ENCODE assay signal across 9 mouse cellular contexts in the genomic region with DNA sequence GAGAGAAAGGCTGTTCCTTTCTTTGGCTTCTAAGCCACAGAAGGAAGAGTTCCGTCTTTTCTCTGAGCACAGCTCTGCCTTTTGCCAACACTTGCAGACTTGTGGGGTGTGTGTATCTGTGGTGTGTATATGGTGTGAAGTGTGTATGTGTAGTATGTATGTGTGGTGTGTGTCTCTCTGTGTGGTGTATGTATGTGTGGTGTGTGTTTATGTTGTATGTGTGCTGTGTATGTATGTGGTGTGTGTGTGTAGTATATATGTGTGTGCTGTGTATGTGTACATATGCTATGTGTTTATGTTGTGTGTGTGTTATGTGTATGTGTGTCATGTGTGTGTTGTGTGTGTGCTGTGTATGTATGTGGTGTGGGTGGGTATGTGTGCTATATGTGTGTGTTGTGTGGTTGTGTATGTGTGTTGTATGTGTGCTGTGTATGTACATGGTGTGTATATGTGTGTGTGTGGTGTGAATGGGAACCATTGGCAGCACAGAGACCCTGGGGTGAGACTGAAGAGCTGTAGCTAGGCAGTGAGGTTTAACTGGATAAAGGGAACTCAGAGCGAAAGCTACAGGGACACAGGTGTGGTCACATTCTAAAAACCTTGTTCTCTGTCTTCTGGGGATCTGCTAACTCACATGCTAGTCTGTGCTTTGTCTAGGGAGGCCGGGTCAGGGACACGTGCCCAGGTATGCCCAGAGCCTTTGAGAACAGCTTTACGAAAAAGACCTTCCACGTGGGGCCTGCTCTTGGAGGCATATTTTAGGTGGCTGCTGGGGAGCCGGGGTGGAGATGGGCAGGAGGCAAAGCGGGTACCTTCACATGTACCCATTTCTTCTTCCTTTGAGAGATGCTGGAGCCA. TPM values are rescaled to one million over a fixed set of nuclear protein-coding genes. Genes with fewer than 3 reads are reported as not detected.
DNase-seq lines count a peak whose midpoint lies in the region; ATAC-seq and TF ChIP-seq lines count a peak whose summit lies in the region.
"Had no signal": no experiment of that assay in that cellular context is flagged by ENCODE, and none has a peak within 500 bp of the region (broad histone marks: within the 10 kb centered on the region; RNA-seq: fewer than 3 reads in every experiment).

No protein-coding gene starts in this region.

- no peak overlapping the region for H3K4me3 ChIP-seq in embryonic facial prominence, embryonic 11.5 days (ENCODE audit: low read depth, low read length)
- H3K4me3 ChIP-seq in embryonic facial prominence, embryonic 10.5 days = no peak overlapping the region
- H3K4me3 ChIP-seq in lung, embryonic 15.5 days = no peak overlapping the region
- H3K4me3 ChIP-seq in hindbrain, embryonic 12.5 days = no peak overlapping the region
- no peak overlapping the region for H3K4me3 ChIP-seq in midbrain, postnatal 0 days (ENCODE audit: low read depth, low read length)

- no peak overlapping the region for H3K9ac ChIP-seq in embryonic facial prominence, embryonic 11.5 days (replicated peaks; ENCODE audit: low read length)
- no peak overlapping the region for H3K9ac ChIP-seq in lung, embryonic 15.5 days
- no peak overlapping the region for H3K9ac ChIP-seq in hindbrain, embryonic 12.5 days
- H3K9ac ChIP-seq in midbrain, postnatal 0 days (replicated peaks; ENCODE audit: low read length, poor library complexity, severe bottlenecking) = no peak overlapping the region

- H3K9me3 ChIP-seq in embryonic facial prominence, embryonic 11.5 days (replicated peaks; ENCODE audit: control insufficient read depth, low read length) = no peaks in the 10 kb centered on the region
- H3K9me3 ChIP-seq in embryonic facial prominence, embryonic 10.5 days = no peaks in the 10 kb centered on the region
- no peaks in the 10 kb centered on the region for H3K9me3 ChIP-seq in lung, embryonic 15.5 days
- H3K9me3 ChIP-seq in hindbrain, embryonic 12.5 days (replicated peaks) = no peaks in the 10 kb centered on the region
- H3K9me3 ChIP-seq in midbrain, postnatal 0 days (ENCODE audit: low read length) = no peaks in the 10 kb centered on the region
- H3K9me3 ChIP-seq: G1E had no signal

- no peak overlapping the region for H3K4me2 ChIP-seq in embryonic facial prominence, embryonic 11.5 days (ENCODE audit: low read depth, low read length)
- H3K4me2 ChIP-seq in lung, embryonic 15.5 days = no peak overlapping the region
- no peak overlapping the region for H3K4me2 ChIP-seq in hindbrain, embryonic 12.5 days (replicated peaks)
- no peak overlapping the region for H3K4me2 ChIP-seq in midbrain, postnatal 0 days (ENCODE audit: low read depth, low read length, poor library complexity, severe bottlenecking)

- intact Hi-C loops in heart, postnatal 25 days (cut with DNase I) = loop anchor here (2.0 to 5.0 kb wide), 2 partner anchors 41 to 160 kb away; a partner anchor contains a TSS

- H3K27ac ChIP-seq in embryonic facial prominence, embryonic 11.5 days (replicated peaks; ENCODE audit: low read depth, low read length) = no peak overlapping the region
- H3K27ac ChIP-seq in embryonic facial prominence, embryonic 10.5 days (replicated peaks) = no peak overlapping the region
- no peak overlapping the region for H3K27ac ChIP-seq in lung, embryonic 15.5 days
- H3K27ac ChIP-seq in hindbrain, embryonic 12.5 days = no peak overlapping the region
- no peak overlapping the region for H3K27ac ChIP-seq in midbrain, postnatal 0 days (ENCODE audit: low read depth, low read length)

- ATAC-seq in embryonic facial prominence, embryonic 11.5 days (replicated peaks; ENCODE audit: insufficient number of reproducible peaks, low FRiP score, low TSS enrichment, low read depth) = 0 out of 2 replicates have a peak, but pooled peaks have one; percentile 53
- ATAC-seq in lung, embryonic 15.5 days (ENCODE audit: borderline replicate concordance, extremely low read depth, low FRiP score, low TSS enrichment) = 0 out of 2 replicates have a peak, but pooled peaks have one; percentile 35
- peak; percentile 43; the same call in 1 of the 2 replicates for ATAC-seq in hindbrain, embryonic 12.5 days (ENCODE audit: low FRiP score)
- peak; percentile 38; the same call in 1 of the 2 replicates for ATAC-seq in midbrain, postnatal 0 days (ENCODE audit: low FRiP score)

- no peaks in the 10 kb centered on the region for H3K36me3 ChIP-seq in embryonic facial prominence, embryonic 11.5 days (replicated peaks; ENCODE audit: control insufficient read depth, insufficient read depth, low read depth, low read length)
- peaks cover 17% of the 10 kb centered on the region for H3K36me3 ChIP-seq in embryonic facial prominence, embryonic 10.5 days (replicated peaks)
- peaks cover 13% of the 10 kb centered on the region for H3K36me3 ChIP-seq in lung, embryonic 15.5 days
- peaks cover 21% of the 10 kb centered on the region for H3K36me3 ChIP-seq in hindbrain, embryonic 12.5 days
- peaks cover 36% of the 10 kb centered on the region for H3K36me3 ChIP-seq in midbrain, postnatal 0 days (ENCODE audit: insufficient read depth, low read length)

- no peak for DNase-seq in embryonic facial prominence, embryonic 11.5 days (ENCODE audit: low spot score)
- no peak for DNase-seq in embryonic facial prominence, embryonic 10.5 days (ENCODE audit: low spot score)
- DNase-seq in lung, postnatal 4 days = no peak
- DNase-seq in midbrain, postnatal 0 days (ENCODE audit: low spot score) = no peak
- DNase-seq in heart, postnatal 25 days (ENCODE audit: low spot score) = no peak
- no peak for DNase-seq in right cerebral cortex, adult 18-20 months

- 70% methylated on average over 8 of the region's 8 CpGs for WGBS in embryonic facial prominence, embryonic 11.5 days
- 68% methylated on average over 8 of the region's 8 CpGs for WGBS in embryonic facial prominence, embryonic 10.5 days
- 63% methylated on average over 8 of the region's 8 CpGs for WGBS in lung, embryonic 15.5 days
- WGBS in hindbrain, embryonic 12.5 days = 65% methylated on average over 8 of the region's 8 CpGs
- 69% methylated on average over 8 of the region's 8 CpGs for WGBS in midbrain, postnatal 0 days

- no peaks in the 10 kb centered on the region for H3K27me3 ChIP-seq in embryonic facial prominence, embryonic 11.5 days (ENCODE audit: control insufficient read depth, insufficient read depth, low read length)
- H3K27me3 ChIP-seq in embryonic facial prominence, embryonic 10.5 days (replicated peaks; ENCODE audit: low read depth, poor library complexity, severe bottlenecking) = no peaks in the 10 kb centered on the region
- no peaks in the 10 kb centered on the region for H3K27me3 ChIP-seq in lung, embryonic 15.5 days
- H3K27me3 ChIP-seq in hindbrain, embryonic 12.5 days = no peaks in the 10 kb centered on the region
- no peaks in the 10 kb centered on the region for H3K27me3 ChIP-seq in midbrain, postnatal 0 days (ENCODE audit: insufficient read depth, low read length)

- no peaks in the 10 kb centered on the region for H3K4me1 ChIP-seq in embryonic facial prominence, embryonic 11.5 days (ENCODE audit: control insufficient read depth, insufficient read depth, low read length)
- 0 out of 2 replicates have a peak, but pooled peaks cover 3% of the 10 kb centered on the region for H3K4me1 ChIP-seq in embryonic facial prominence, embryonic 10.5 days
- H3K4me1 ChIP-seq in lung, embryonic 15.5 days = no peaks in the 10 kb centered on the region
- no peaks in the 10 kb centered on the region for H3K4me1 ChIP-seq in hindbrain, embryonic 12.5 days
- no peaks in the 10 kb centered on the region for H3K4me1 ChIP-seq in midbrain, postnatal 0 days (ENCODE audit: insufficient read depth, low read length)

- TF ChIP-seq CTCF in midbrain, postnatal 0 days (IDR thresholded peaks at IDR 0.05) = no peak

RNA-seq across cellular contexts. Expression of a gene that starts 54.5 kb away (rescaled TPM):
- polyA plus RNA-seq in embryonic facial prominence, embryonic 11.5 days (2014; fragmentation: Nextera tagmentation; extraction: Ambion mirVana) = 17.6 and 19.8 TPM in 2 replicates
- 16.8 and 19.4 TPM in 2 replicates for polyA plus RNA-seq in embryonic facial prominence, embryonic 10.5 days (2016; fragmentation: Nextera tagmentation; extraction: Ambion mirVana)
- 16.9 and 17.8 TPM in 2 replicates for polyA plus RNA-seq in lung, embryonic 15.5 days (2015; fragmentation: Nextera tagmentation; extraction: Ambion mirVana)
- polyA plus RNA-seq in hindbrain, embryonic 12.5 days (2016; fragmentation: Nextera tagmentation; extraction: Ambion mirVana) = 17.5 and 19.4 TPM in 2 replicates
- 36.3 and 40.0 TPM in 2 replicates for total RNA-seq in midbrain, postnatal 0 days (2014; rRNA removed)
- 55.6 and 58.7 TPM in 2 replicates for polyA plus RNA-seq in midbrain, postnatal 0 days (2015; fragmentation: Nextera tagmentation; extraction: Ambion mirVana)
- 1 to 10 TPM in 1 of 2 experiments, under 1 TPM in 1; 0.89 to 1.2 TPM for total RNA-seq in heart, postnatal 25 days (2021)
